Mouse (Mus musculus) heart, postnatal 4 days (tissue): Measurements from ENCODE around the gene Tmcc3. TPM values are rescaled to one million over a fixed set of nuclear protein-coding genes. Genes with fewer than 3 reads are reported as not detected.

ENCODE experiments used
- DNase-seq: peaks from one replicate; pipeline ENCODE4 v3.0.0; 2021
- total RNA-seq, 2 experiments: library from RNA; stranded (reverse); gene quantifications; 2 replicates each; pipeline ENCODE4 v1.2.3; 2021

Tmcc3 gene
- total RNA-seq, 2 experiments from 2014 or later = 23.8 to 25.0 TPM

GRCm38 (mm10) chr10:94477366-94478225 lies 165.8 kb downstream of the Tmcc3 start:
- DNase-seq = no peak

- DNase-seq = peak; percentile 56
Measured at GRCm38 (mm10) chr10:94479646-94480045, 167.9 kb downstream of the Tmcc3 start.

- DNase-seq = peak; percentile 70
Measured at GRCm38 (mm10) chr10:94480380-94481101, 168.8 kb downstream of the Tmcc3 start.

GRCm38 (mm10) chr10:94481613-94482012 lies 169.9 kb downstream of the Tmcc3 start:
- DNase-seq = no peak

- DNase-seq = no peak
Measured at GRCm38 (mm10) chr10:94486179-94486578, 174.4 kb downstream of the Tmcc3 start.

GRCm38 (mm10) chr10:94489509-94489908 lies 177.8 kb downstream of the Tmcc3 start:
- DNase-seq = no peak

- DNase-seq = no peak
Measured at GRCm38 (mm10) chr10:94491006-94491405, 179.3 kb downstream of the Tmcc3 start.

- peak; percentile 72 for DNase-seq
Measured at GRCm38 (mm10) chr10:94494403-94494846, 182.7 kb downstream of the Tmcc3 start.

GRCm38 (mm10) chr10:94495496-94496235 lies 183.9 kb downstream of the Tmcc3 start:
- no peak for DNase-seq

GRCm38 (mm10) chr10:94496826-94497440 lies 185.2 kb downstream of the Tmcc3 start:
- DNase-seq = no peak

GRCm38 (mm10) chr10:94500210-94500876 lies 188.6 kb downstream of the Tmcc3 start:
- no peak for DNase-seq

GRCm38 (mm10) chr10:94500877-94501273 lies 189.1 kb downstream of the Tmcc3 start:
- DNase-seq = no peak

GRCm38 (mm10) chr10:94501796-94502195 lies 190.0 kb downstream of the Tmcc3 start:
- DNase-seq = no peak

GRCm38 (mm10) chr10:94505248-94505772 lies 193.6 kb downstream of the Tmcc3 start:
- DNase-seq = no peak

- no peak for DNase-seq
Measured at GRCm38 (mm10) chr10:94508863-94509262, 197.1 kb downstream of the Tmcc3 start.

- DNase-seq = no peak
Measured at GRCm38 (mm10) chr10:94512771-94513170, 201.0 kb downstream of the Tmcc3 start.

GRCm38 (mm10) chr10:94514091-94514505 lies 202.3 kb downstream of the Tmcc3 start:
- no peak for DNase-seq

GRCm38 (mm10) chr10:94514506-94515178 lies 202.9 kb downstream of the Tmcc3 start:
- DNase-seq = peak; percentile 80

GRCm38 (mm10) chr10:94515179-94515545 lies 203.4 kb downstream of the Tmcc3 start:
- peak; percentile 84 for DNase-seq

GRCm38 (mm10) chr10:94515583-94515982 lies 203.8 kb downstream of the Tmcc3 start:
- no peak for DNase-seq

- DNase-seq = no peak
Measured at GRCm38 (mm10) chr10:94519887-94520286, 208.1 kb downstream of the Tmcc3 start.
